Comparison of ENCODE assay signal across 8 mouse cellular contexts in the genomic region with DNA sequence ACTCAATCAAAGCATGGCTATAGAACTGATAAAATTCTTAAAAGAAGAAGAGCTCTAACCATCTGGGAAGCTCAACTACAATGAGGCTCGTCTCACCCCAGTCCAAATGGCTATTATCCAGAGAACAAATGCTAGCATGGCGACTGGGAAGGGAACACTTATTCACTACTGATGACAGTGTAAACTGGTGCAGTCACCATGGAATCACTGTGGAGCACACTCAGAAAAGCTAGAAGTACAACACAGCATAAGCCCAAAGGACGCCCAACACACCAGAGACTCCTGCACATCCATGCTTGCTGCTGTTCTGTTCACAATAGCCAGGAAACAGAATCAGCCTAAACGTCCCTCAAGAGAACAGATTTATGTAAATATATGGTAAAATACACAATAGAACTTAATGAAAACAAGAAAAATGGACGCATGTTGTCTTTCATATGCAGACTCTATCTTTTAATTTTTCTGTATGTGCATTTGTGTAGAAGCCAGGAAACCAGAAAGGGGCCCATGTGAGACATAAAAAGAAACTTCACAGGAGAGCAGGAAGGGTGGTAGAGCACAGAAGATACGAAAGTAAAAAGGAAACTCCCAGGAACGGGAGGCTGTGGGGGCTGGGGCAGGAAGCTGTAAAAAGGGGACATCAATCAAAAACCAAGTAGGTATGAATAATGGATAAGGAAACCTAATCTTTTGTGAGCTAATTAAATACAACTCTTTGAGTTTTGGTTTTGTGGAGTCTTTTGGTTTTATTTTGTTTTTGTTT. TPM values are rescaled to one million over a fixed set of nuclear protein-coding genes. Genes with fewer than 3 reads are reported as not detected.
DNase-seq lines count a peak whose midpoint lies in the region; ATAC-seq lines count a peak whose summit lies in the region.

No protein-coding gene starts in this region.

- peaks cover 37% of the 10 kb centered on the region for H3K4me1 ChIP-seq in heart, embryonic 13.5 days
- H3K4me1 ChIP-seq in midbrain, embryonic 11.5 days (ENCODE audit: control insufficient read depth, insufficient read depth, low read length) = peaks cover 5% of the 10 kb centered on the region; the same call in 1 of the 2 replicates
- H3K4me1 ChIP-seq in midbrain, embryonic 16.5 days (ENCODE audit: control insufficient read depth, insufficient read depth, low read length) = peaks cover 4% of the 10 kb centered on the region

- no peak overlapping the region for H3K4me3 ChIP-seq in heart, embryonic 13.5 days
- H3K4me3 ChIP-seq in midbrain, embryonic 11.5 days (ENCODE audit: low read depth, low read length) = no peak overlapping the region
- no peak overlapping the region for H3K4me3 ChIP-seq in midbrain, embryonic 16.5 days (ENCODE audit: low read depth, low read length)

- H3K27me3 ChIP-seq in heart, embryonic 13.5 days (replicated peaks) = no peaks in the 10 kb centered on the region
- no peaks in the 10 kb centered on the region for H3K27me3 ChIP-seq in midbrain, embryonic 11.5 days (ENCODE audit: control insufficient read depth, insufficient read depth, low read length)
- H3K27me3 ChIP-seq in midbrain, embryonic 16.5 days (ENCODE audit: control insufficient read depth, insufficient read depth, low read depth, low read length) = no peaks in the 10 kb centered on the region

- H3K9ac ChIP-seq in heart, embryonic 13.5 days = no peak overlapping the region
- no peak overlapping the region for H3K9ac ChIP-seq in midbrain, embryonic 11.5 days (ENCODE audit: low read length)
- H3K9ac ChIP-seq in midbrain, embryonic 16.5 days (ENCODE audit: low read depth, low read length) = no peak overlapping the region

- 52% methylated on average over 7 of the region's 7 CpGs for WGBS in heart, embryonic 13.5 days
- WGBS in midbrain, embryonic 11.5 days = 40% methylated on average over 7 of the region's 7 CpGs
- 28% methylated on average over 7 of the region's 7 CpGs for WGBS in midbrain, embryonic 16.5 days

- peak overlapping the region; percentile 20 for H3K4me2 ChIP-seq in heart, embryonic 13.5 days
- no peak overlapping the region for H3K4me2 ChIP-seq in midbrain, embryonic 11.5 days
- no peak overlapping the region for H3K4me2 ChIP-seq in midbrain, embryonic 16.5 days (ENCODE audit: low read length)

- no peak for ATAC-seq in heart, embryonic 13.5 days (ENCODE audit: extremely low read depth, insufficient number of reproducible peaks, low FRiP score, low TSS enrichment)
- no peak for ATAC-seq in midbrain, embryonic 11.5 days (ENCODE audit: low FRiP score)
- ATAC-seq in midbrain, embryonic 16.5 days = no peak
- ATAC-seq in hematopoietic stem cell, adult 5-6 weeks (replicated peaks in 1 of 2; ENCODE audit: insufficient read depth in 1 of 2, low FRiP score in 2 of 2, low TSS enrichment in 1 of 2, low read depth in 1 of 2, poor library complexity in 2 of 2, severe bottlenecking in 2 of 2) = peak; percentile 65 to 68

- intact Hi-C loops in left cerebral cortex, postnatal 10 days (cut with DNase I) = no loop called here

- H3K9me3 ChIP-seq in heart, embryonic 13.5 days = no peaks in the 10 kb centered on the region
- H3K9me3 ChIP-seq in midbrain, embryonic 11.5 days (ENCODE audit: control insufficient read depth, low read length) = no peaks in the 10 kb centered on the region
- no peaks in the 10 kb centered on the region for H3K9me3 ChIP-seq in midbrain, embryonic 16.5 days (replicated peaks; ENCODE audit: control insufficient read depth, low read length, poor library complexity, severe bottlenecking)

- peaks cover 4% of the 10 kb centered on the region; the same call in 1 of the 2 replicates for H3K36me3 ChIP-seq in heart, embryonic 13.5 days
- no peaks in the 10 kb centered on the region for H3K36me3 ChIP-seq in midbrain, embryonic 11.5 days (ENCODE audit: control insufficient read depth, insufficient read depth, low read length)
- no peaks in the 10 kb centered on the region for H3K36me3 ChIP-seq in midbrain, embryonic 16.5 days (ENCODE audit: control insufficient read depth, insufficient read depth, low read length)

- H3K27ac ChIP-seq in heart, embryonic 13.5 days (replicated peaks) = peak overlapping the region; percentile 55
- no peak overlapping the region for H3K27ac ChIP-seq in midbrain, embryonic 11.5 days (ENCODE audit: low read depth, low read length)
- H3K27ac ChIP-seq in midbrain, embryonic 16.5 days (ENCODE audit: low read length) = no peak overlapping the region

- no peak for DNase-seq in heart, adult 18-20 months
- peak; percentile 85 for DNase-seq in midbrain, embryonic 11.5 days (ENCODE audit: low spot score, missing footprints)
- DNase-seq in thymus, postnatal 10 days (ENCODE audit: low spot score in 2 of 2) = peak; percentile 42 to 45
- DNase-seq in adipocyte (ENCODE audit: low spot score) = no peak
- DNase-seq in left cerebral cortex, postnatal 10 days (ENCODE audit: extremely low spot score in 1 of 2, low spot score in 2 of 2) = no peak

RNA-seq across cellular contexts. Expression of gene Ranbp9, which starts 28.1 kb away (rescaled TPM):
- polyA plus RNA-seq in heart, embryonic 13.5 days (2015; fragmentation: Nextera tagmentation; extraction: Ambion mirVana) = 4.9 and 6.2 TPM in 2 replicates
- total RNA-seq in heart, adult 18-20 months (2021) = 10 to 100 TPM; 40.5 to 45.0 TPM
- 10.9 and 15.9 TPM in 2 replicates for polyA plus RNA-seq in midbrain, embryonic 11.5 days (2014; fragmentation: Nextera tagmentation; extraction: Ambion mirVana)
- 10.7 and 12.5 TPM in 2 replicates for polyA plus RNA-seq in midbrain, embryonic 16.5 days (2015; fragmentation: Nextera tagmentation; extraction: Ambion mirVana)
- 92.1 and 108 TPM in 2 replicates for total RNA-seq in hematopoietic stem cell, adult 5-6 weeks (2017)
- total RNA-seq in left cerebral cortex, postnatal 10 days (2021) = 10 to 100 TPM; 75.6 to 75.7 TPM

RNA-seq across cellular contexts. Expression of gene Nol7, which starts 54.8 kb away (rescaled TPM):
- polyA plus RNA-seq in heart, embryonic 13.5 days (2015; fragmentation: Nextera tagmentation; extraction: Ambion mirVana) = 111 and 116 TPM in 2 replicates
- total RNA-seq in heart, adult 18-20 months (2021) = 100 to 1,000 TPM; 108 to 114 TPM
- polyA plus RNA-seq in midbrain, embryonic 11.5 days (2014; fragmentation: Nextera tagmentation; extraction: Ambion mirVana) = 236 and 255 TPM in 2 replicates
- 151 and 161 TPM in 2 replicates for polyA plus RNA-seq in midbrain, embryonic 16.5 days (2015; fragmentation: Nextera tagmentation; extraction: Ambion mirVana)
- total RNA-seq in hematopoietic stem cell, adult 5-6 weeks (2017) = 168 and 276 TPM in 2 replicates
- 10 to 100 TPM; 82.5 to 94.7 TPM for total RNA-seq in left cerebral cortex, postnatal 10 days (2021)

Comparison
In these comparisons a context has a peak if more than half of its experiments do, and no peak if none do; other contexts are left out.
1. ATAC-seq: peak in hematopoietic stem cell, adult 5-6 weeks (2 of 2); none in heart, embryonic 13.5 days (single experiment), midbrain, embryonic 11.5 days (single experiment) and midbrain, embryonic 16.5 days (single experiment).
2. DNase-seq: peak in midbrain, embryonic 11.5 days (single experiment) and thymus, postnatal 10 days (2 of 2); none in heart, adult 18-20 months (0 of 2), adipocyte (single experiment) and left cerebral cortex, postnatal 10 days (0 of 2).